Mouse (Mus musculus) cerebellum, adult 2 months (tissue): ENCODE data around the gene Gm9789.

ENCODE experiments used
- CTCF ChIP-seq: fragments of 200-500 bp; IDR thresholded peaks from 2 replicates; pipeline ENCODE4 v1.5.1; 2011; ENCODE audit warnings: low read depth, mild to moderate bottlenecking, control low read depth, low read length, moderate library complexity, borderline replicate concordance; ENCODE audit not compliant: insufficient read depth
- POLR2A ChIP-seq: fragments of 200-500 bp; IDR thresholded peaks from 2 replicates; pipeline ENCODE4 v1.6.1; 2011; ENCODE audit warnings: low read length, control low read depth, borderline replicate concordance; ENCODE audit not compliant: insufficient read depth

DNA sequence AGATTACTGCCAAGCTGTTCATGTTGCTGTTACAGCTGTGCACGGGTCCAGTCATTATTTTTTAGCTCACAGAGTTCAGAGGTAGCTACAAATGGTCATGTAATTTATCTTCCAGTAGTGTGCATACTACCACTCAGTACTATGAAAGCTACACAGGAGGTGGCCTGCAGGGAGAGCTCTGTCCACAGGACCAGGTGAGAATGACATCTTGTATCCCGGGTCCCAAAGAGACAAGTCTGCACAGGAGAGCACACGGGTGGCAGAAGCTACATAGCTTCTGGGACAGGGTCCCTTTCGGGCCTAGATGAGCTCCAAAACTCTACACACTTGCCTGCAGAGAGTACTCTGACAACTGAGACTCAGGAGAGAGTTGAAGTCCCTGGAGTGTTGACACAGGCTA, 30.9 kb downstream of the Gm9789 start:
- no peak for TF ChIP-seq CTCF
- TF ChIP-seq POLR2A: no peak
